Mouse (Mus musculus) heart, postnatal 0 days (tissue): ENCODE results near the gene Hapln2.
A peak's percentile ranks its signal among the peaks of the same experiment; 100 is the strongest.

Source experiments
- CTCF ChIP-seq: IDR thresholded peaks from 2 replicates; pipeline ENCODE4 v1.5.1; 2016; ENCODE audit warnings: antibody characterized with exemption, control low read depth, low read depth
- EP300 ChIP-seq: IDR thresholded peaks from 2 replicates; pipeline ENCODE4 v1.6.1; 2016; ENCODE audit warnings: antibody characterized with exemption, low read depth

DNA sequence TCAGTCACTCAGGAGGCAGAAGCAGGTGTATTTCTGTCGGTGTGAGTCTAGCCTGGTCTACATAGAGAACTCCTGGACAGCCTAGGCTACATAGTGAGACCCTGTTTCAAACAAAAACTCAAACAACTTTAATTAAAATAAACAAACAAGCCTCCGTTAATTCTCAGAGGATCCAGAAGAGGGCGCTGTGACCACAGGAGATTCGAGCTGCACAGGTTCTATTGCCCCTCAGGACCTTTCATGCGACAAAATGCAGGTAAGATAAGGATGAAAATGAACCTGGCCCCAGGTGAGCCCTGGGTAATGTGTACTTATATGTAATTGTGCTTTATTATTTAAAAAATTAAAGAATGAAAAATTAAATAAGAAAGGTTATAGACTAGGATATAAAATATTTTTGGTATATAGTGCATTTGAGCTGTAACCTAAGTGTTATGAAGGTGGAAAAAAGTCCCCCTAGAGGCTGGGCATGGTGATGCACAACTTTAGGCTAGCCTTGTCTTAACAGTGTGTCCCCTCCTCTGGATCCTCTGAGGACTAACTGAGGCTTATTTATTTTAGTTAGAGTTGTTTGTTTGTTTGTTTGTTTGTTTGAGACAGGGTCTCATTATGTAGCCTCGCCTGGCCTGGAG lies 16.6 kb downstream of the Hapln2 start:
- peak; percentile 50 for TF ChIP-seq CTCF
- TF ChIP-seq EP300 = no peak
